In genomic region chr4:97754241-97754640, GRCm38 (mm10) we compare ENCODE assay signal across 8 mouse cellular contexts. TPM values are rescaled to one million over a fixed set of nuclear protein-coding genes. Genes with fewer than 3 reads are reported as not detected.
DNase-seq lines count a peak whose midpoint lies in the region; ATAC-seq and TF ChIP-seq lines count a peak whose summit lies in the region.

No protein-coding gene starts in this region.

- WGBS in intestine, postnatal 0 days: 38% methylated on average over 12 of the region's 12 CpGs
- 35% methylated on average over 12 of the region's 12 CpGs for WGBS in intestine, embryonic 16.5 days
- WGBS in stomach, postnatal 0 days: 49% methylated on average over 12 of the region's 12 CpGs

- no peak for TF ChIP-seq EP300 in stomach, postnatal 0 days (optimal IDR thresholded peaks at IDR 0.05)

- peak; percentile 83 for DNase-seq in adrenal gland, postnatal 10 days
- DNase-seq in heart, adult 18-20 months: peak; percentile 82 to 90
- DNase-seq in kidney, postnatal 14 days: peak; percentile 68
- DNase-seq in stomach, postnatal 0 days (ENCODE audit: low spot score): peak; percentile 22
- DNase-seq in frontal cortex, postnatal 10 days (ENCODE audit: low spot score in 2 of 2): no peak
- DNase-seq in left cerebral cortex, postnatal 14 days (ENCODE audit: low spot score in 2 of 2): no peak

- 0 out of 2 replicates have a peak, but pooled peaks cover 2% of the 10 kb centered on the region for H3K4me1 ChIP-seq in intestine, postnatal 0 days (replicated peaks; ENCODE audit: control insufficient read depth, insufficient read depth, low read length)
- H3K4me1 ChIP-seq in intestine, embryonic 16.5 days (ENCODE audit: control insufficient read depth, insufficient read depth, low read length): peaks cover 18% of the 10 kb centered on the region; the same call in 1 of the 2 replicates
- H3K4me1 ChIP-seq in stomach, postnatal 0 days (replicated peaks; ENCODE audit: control insufficient read depth, insufficient read depth): no peaks in the 10 kb centered on the region; the same call in 1 of the 2 replicates

- no peak for TF ChIP-seq CTCF in intestine, postnatal 0 days (IDR thresholded peaks at IDR 0.05; ENCODE audit: low read depth)
- TF ChIP-seq CTCF in stomach, postnatal 0 days (IDR thresholded peaks at IDR 0.05; ENCODE audit: low read depth): no peak; the same call in 1 of the 2 replicates

- no peaks in the 10 kb centered on the region for H3K9me3 ChIP-seq in intestine, postnatal 0 days (ENCODE audit: control insufficient read depth)
- no peaks in the 10 kb centered on the region for H3K9me3 ChIP-seq in intestine, embryonic 16.5 days (ENCODE audit: control insufficient read depth, low read length)
- no peaks in the 10 kb centered on the region for H3K9me3 ChIP-seq in stomach, postnatal 0 days (ENCODE audit: control insufficient read depth, low read length)

- peak overlapping the region; percentile 35; the same call in 1 of the 2 replicates for H3K4me2 ChIP-seq in intestine, postnatal 0 days (replicated peaks; ENCODE audit: low read depth)
- no peak overlapping the region for H3K4me2 ChIP-seq in intestine, embryonic 16.5 days (ENCODE audit: low read depth, low read length)
- H3K4me2 ChIP-seq in stomach, postnatal 0 days (replicated peaks; ENCODE audit: low read depth): peak overlapping the region; percentile 17

- intact Hi-C loops in left cerebral cortex, postnatal 14 days (cut with DNase I): loop anchor here (10.0 kb wide), 1 partner anchor 251 kb away; no protein-coding TSS in a partner anchor

- H3K4me3 ChIP-seq in intestine, postnatal 0 days (ENCODE audit: low read depth, low read length): no peak overlapping the region
- no peak overlapping the region for H3K4me3 ChIP-seq in intestine, embryonic 16.5 days (ENCODE audit: low read length)
- H3K4me3 ChIP-seq in stomach, postnatal 0 days (ENCODE audit: low read depth, low read length): no peak overlapping the region

- H3K9ac ChIP-seq in intestine, postnatal 0 days (ENCODE audit: low read depth, low read length): no peak overlapping the region
- H3K9ac ChIP-seq in intestine, embryonic 16.5 days (ENCODE audit: low read depth, low read length): no peak overlapping the region
- no peak overlapping the region for H3K9ac ChIP-seq in stomach, postnatal 0 days (ENCODE audit: low read length)

- H3K36me3 ChIP-seq in intestine, postnatal 0 days (ENCODE audit: control insufficient read depth, insufficient read depth): no peaks in the 10 kb centered on the region
- H3K36me3 ChIP-seq in intestine, embryonic 16.5 days (ENCODE audit: control insufficient read depth, insufficient read depth, low read length): no peaks in the 10 kb centered on the region
- H3K36me3 ChIP-seq in stomach, postnatal 0 days (ENCODE audit: control insufficient read depth, insufficient read depth, low read length): no peaks in the 10 kb centered on the region

- no peak for ATAC-seq in intestine, postnatal 0 days
- no peak for ATAC-seq in intestine, embryonic 16.5 days
- ATAC-seq in stomach, postnatal 0 days (ENCODE audit: low FRiP score, low TSS enrichment): no peak

- H3K27ac ChIP-seq in intestine, postnatal 0 days (ENCODE audit: low read depth, low read length): no peak overlapping the region; the same call in 1 of the 2 replicates
- H3K27ac ChIP-seq in intestine, embryonic 16.5 days (ENCODE audit: low read length): no peak overlapping the region
- peak overlapping the region; percentile 35; the same call in 1 of the 2 replicates for H3K27ac ChIP-seq in stomach, postnatal 0 days (replicated peaks)

- peaks cover 14% of the 10 kb centered on the region for H3K27me3 ChIP-seq in intestine, postnatal 0 days (replicated peaks; ENCODE audit: control insufficient read depth, insufficient read depth, low read length)
- peaks cover 11% of the 10 kb centered on the region; the same call in 1 of the 2 replicates for H3K27me3 ChIP-seq in intestine, embryonic 16.5 days (replicated peaks; ENCODE audit: control insufficient read depth, insufficient read depth, low read length)
- no peaks in the 10 kb centered on the region for H3K27me3 ChIP-seq in stomach, postnatal 0 days (ENCODE audit: control insufficient read depth, insufficient read depth, low read length)

RNA-seq across cellular contexts. Expression of gene Nfia, which starts 18.3 kb away (rescaled TPM):
- 15.9 and 18.4 TPM in 2 replicates for polyA plus RNA-seq in intestine, postnatal 0 days (2015; fragmentation: Nextera tagmentation; extraction: Ambion mirVana)
- 23.7 and 24.0 TPM in 2 replicates for polyA plus RNA-seq in intestine, embryonic 16.5 days (2015; fragmentation: Nextera tagmentation; extraction: Ambion mirVana)
- 100 to 1,000 TPM; 212 to 228 TPM for total RNA-seq in adrenal gland, postnatal 10 days (2021)
- 100 to 1,000 TPM; 115 to 127 TPM for total RNA-seq in heart, adult 18-20 months (2021)
- 24.7 and 26.0 TPM in 2 replicates for polyA plus RNA-seq in stomach, postnatal 0 days (2015; fragmentation: Nextera tagmentation; extraction: Ambion mirVana)
- 10 to 100 TPM; 67.1 to 75.4 TPM for total RNA-seq in left cerebral cortex, postnatal 14 days (2021)

RNA-seq across cellular contexts. Expression of gene E130114P18Rik, which starts 23.6 kb away (rescaled TPM):
- polyA plus RNA-seq in intestine, postnatal 0 days (2015; fragmentation: Nextera tagmentation; extraction: Ambion mirVana): 1.3 and 1.6 TPM in 2 replicates
- 2.5 and 2.6 TPM in 2 replicates for polyA plus RNA-seq in intestine, embryonic 16.5 days (2015; fragmentation: Nextera tagmentation; extraction: Ambion mirVana)
- total RNA-seq in adrenal gland, postnatal 10 days (2021): under 1 TPM; 0.48 to 0.69 TPM
- not detected for total RNA-seq in heart, adult 18-20 months (2021)
- 1.2 and 1.9 TPM in 2 replicates for polyA plus RNA-seq in stomach, postnatal 0 days (2015; fragmentation: Nextera tagmentation; extraction: Ambion mirVana)
- 1 to 10 TPM; 6.6 to 6.9 TPM for total RNA-seq in left cerebral cortex, postnatal 14 days (2021)

Comparison
In these comparisons a context has a peak if more than half of its experiments do, and no peak if none do; other contexts are left out.
1. DNase-seq: peak in adrenal gland, postnatal 10 days (single experiment), heart, adult 18-20 months (2 of 2), kidney, postnatal 14 days (single experiment) and stomach, postnatal 0 days (single experiment); none in frontal cortex, postnatal 10 days (0 of 2) and left cerebral cortex, postnatal 14 days (0 of 2).
2. RNA of gene E130114P18Rik, which starts 23.6 kb away (total RNA-seq): 6.6 to 6.9 TPM in left cerebral cortex, postnatal 14 days; 0.48 to 0.69 TPM in adrenal gland, postnatal 10 days and not detected in heart, adult 18-20 months; every median in the first group is over 4 times any median in the second.